Mouse (Mus musculus): Measurements from ENCODE around the gene Clps. TPM values are rescaled to one million over a fixed set of nuclear protein-coding genes. Genes with fewer than 3 reads are reported as not detected.

The Clps gene
- total and polyA plus RNA-seq, 3 experiments, result not detected

DNA sequence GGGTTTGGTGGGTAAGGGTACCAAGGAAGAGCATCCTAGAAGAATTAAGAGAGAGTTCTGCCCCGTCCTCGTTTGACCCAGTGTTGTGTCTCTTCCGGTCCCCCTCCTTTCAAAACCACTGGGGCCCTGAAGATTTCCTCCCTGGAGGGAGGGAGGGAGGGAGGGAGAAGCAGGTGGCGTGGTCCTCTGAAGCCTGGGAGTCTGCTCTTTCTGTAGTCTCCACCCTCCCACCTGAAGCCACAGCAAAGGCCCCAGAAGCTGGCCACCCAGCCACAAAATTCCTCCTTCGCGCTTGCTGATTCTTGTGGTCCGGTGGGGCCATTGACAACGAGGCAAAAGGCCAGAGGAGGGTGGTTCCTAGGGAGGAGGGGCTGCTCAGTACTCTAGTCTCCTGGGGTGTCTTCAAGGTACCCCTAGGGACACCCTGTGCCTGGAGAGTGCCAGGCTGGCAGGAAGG is 41.9 kb downstream of the Clps start (continued):
- TF ChIP-seq POLR2AphosphoS2 (IDR thresholded peaks at IDR 0.05; ENCODE audit: low read length) (peak; percentile 24; the same call in 1 of the 2 replicates), CHD2 (IDR thresholded peaks at IDR 0.05; ENCODE audit: low read length) (no peak), MYB (IDR thresholded peaks at IDR 0.05; ENCODE audit: low read depth, low read length) (no peak), KAT2A (conservative IDR thresholded peaks at IDR 0.05; ENCODE audit: low read depth, low read length) (no peak), BHLHE40 (IDR thresholded peaks at IDR 0.05; ENCODE audit: borderline replicate concordance, low read depth, low read length) (no peak), CTCF (IDR thresholded peaks at IDR 0.05 in 2 of 3, conservative IDR thresholded peaks at IDR 0.05 in 1 of 3; ENCODE audit: control insufficient read depth in 1 of 3, insufficient read depth in 1 of 3, low read depth in 2 of 3, low read length in 3 of 3, poor library complexity in 1 of 3, severe bottlenecking in 1 of 3) (no peak), SMC3 (IDR thresholded peaks at IDR 0.05; ENCODE audit: low read depth, low read length) (no peak), MAFK (IDR thresholded peaks at IDR 0.05; ENCODE audit: borderline replicate concordance, low read depth, low read length) (no peak), TCF12 (IDR thresholded peaks at IDR 0.05; ENCODE audit: low read depth, low read length) (no peak), ZNF384 (IDR thresholded peaks at IDR 0.05; ENCODE audit: low read depth, low read length) (no peak), POLR2A (IDR thresholded peaks at IDR 0.05; ENCODE audit: control insufficient read depth in 1 of 2, insufficient read depth in 1 of 2, low read depth in 1 of 2, low read length in 2 of 2, poor library complexity in 1 of 2) (peak in 1 of 2 experiments; percentile 0; a peak in 1 of 4 replicates), MXI1 (IDR thresholded peaks at IDR 0.05; ENCODE audit: low read depth, low read length) (0 out of 2 replicates have a peak, but pooled peaks have one; percentile 10), HCFC1 (IDR thresholded peaks at IDR 0.05; ENCODE audit: low read depth, low read length) (no peak; the same call in 1 of the 2 replicates), GABPA (IDR thresholded peaks at IDR 0.05; ENCODE audit: low read depth, low read length) (no peak), SIN3A (IDR thresholded peaks at IDR 0.05; ENCODE audit: low read length) (peak; percentile 34; the same call in 1 of the 2 replicates), UBTF (IDR thresholded peaks at IDR 0.05; ENCODE audit: borderline replicate concordance, insufficient read depth, low read depth, low read length) (no peak), RCOR1 (IDR thresholded peaks at IDR 0.05; ENCODE audit: low read depth, low read length) (no peak), ZC3H11A (IDR thresholded peaks at IDR 0.05; ENCODE audit: low read depth, low read length) (no peak)

DNA sequence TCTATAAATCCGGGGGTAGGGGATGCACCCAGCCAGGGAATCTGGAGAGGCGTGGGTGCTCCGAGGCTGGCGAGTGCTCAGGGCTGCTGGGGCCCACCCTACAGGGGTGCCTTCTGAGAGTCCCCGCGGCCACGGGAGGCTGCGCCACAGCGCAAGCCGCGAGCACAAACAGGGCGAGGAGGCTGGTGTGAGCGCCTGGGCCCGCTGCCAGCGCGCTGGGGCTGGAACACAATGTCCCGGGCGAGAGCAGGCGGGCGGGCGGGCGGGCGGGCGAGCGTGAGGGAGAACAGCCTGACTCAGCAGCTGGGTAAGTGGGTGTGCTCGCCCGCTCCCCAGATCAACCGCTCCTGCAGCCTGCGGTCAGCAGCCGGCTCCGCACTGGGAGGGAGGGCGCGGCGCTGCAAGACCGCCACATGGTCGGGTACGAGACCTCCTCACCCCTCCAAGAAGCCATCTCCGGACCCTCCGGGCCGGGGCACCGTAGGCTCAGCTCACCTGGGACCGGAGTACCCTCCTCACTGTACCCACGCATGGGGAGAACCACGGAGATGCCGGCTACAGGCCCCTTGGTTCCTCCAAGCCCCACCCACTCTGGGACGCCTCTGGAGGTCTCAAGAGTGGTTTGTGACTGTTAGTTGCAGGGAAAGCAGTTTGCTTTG is 42.5 kb downstream of the Clps start:
- Histone ChIP-seq H3K9ac (ENCODE audit: control insufficient read depth, low read depth, low read length, poor library complexity, severe bottlenecking) (peak overlapping the region; percentile 75), H3K4me3 (ENCODE audit: control insufficient read depth in 1 of 2, insufficient read depth in 1 of 2, low read depth in 2 of 2, low read length in 2 of 2) (peak overlapping the region; percentile 52 to 87), H3K4me1 (ENCODE audit: control insufficient read depth in 1 of 2, insufficient read depth in 2 of 2, low read length in 2 of 2) (peaks cover 0 to 32% of the 10 kb centered on the region in 2 experiments; a peak in 3 of 4 replicates), H3K27me3 (ENCODE audit: control insufficient read depth in 1 of 2, insufficient read depth in 2 of 2, low read length in 2 of 2) (no peaks in the 10 kb centered on the region), H3K9me3 (replicated peaks; ENCODE audit: insufficient read depth, low read length) (no peaks in the 10 kb centered on the region), H3K79me2 (ENCODE audit: control insufficient read depth, insufficient read depth, low read length, poor library complexity) (no peaks in the 10 kb centered on the region; the same call in 1 of the 2 replicates), H3K36me3 (ENCODE audit: control insufficient read depth in 1 of 2, insufficient read depth in 2 of 2, low read length in 2 of 2) (peaks cover 0 to 14% of the 10 kb centered on the region in 2 experiments; a peak in 2 of 4 replicates), H3K27ac (ENCODE audit: control insufficient read depth, low read depth, low read length) (peak overlapping the region; percentile 89)
- DNase-seq (ENCODE audit: low read depth, low spot score), result peak; percentile 84
- TF ChIP-seq TAL1 (IDR thresholded peaks at IDR 0.05; ENCODE audit: low read length) (no peak), KAT2A (conservative IDR thresholded peaks at IDR 0.05; ENCODE audit: low read depth, low read length) (no peak), JUND (IDR thresholded peaks at IDR 0.05; ENCODE audit: low read depth, low read length) (no peak), ZNF384 (IDR thresholded peaks at IDR 0.05; ENCODE audit: low read depth, low read length) (no peak), SMC3 (IDR thresholded peaks at IDR 0.05; ENCODE audit: low read depth, low read length) (no peak), ZKSCAN1 (IDR thresholded peaks at IDR 0.05; ENCODE audit: low read depth, low read length) (no peak), RAD21 (IDR thresholded peaks at IDR 0.05; ENCODE audit: low read depth, low read length) (no peak), HCFC1 (IDR thresholded peaks at IDR 0.05; ENCODE audit: low read depth, low read length) (no peak), NELFE (IDR thresholded peaks at IDR 0.05; ENCODE audit: low read depth, low read length) (peak; percentile 39; the same call in 1 of the 2 replicates), TCF12 (IDR thresholded peaks at IDR 0.05; ENCODE audit: low read depth, low read length) (no peak), MAZ (IDR thresholded peaks at IDR 0.05; ENCODE audit: low read depth, low read length) (no peak), GATA1 (IDR thresholded peaks at IDR 0.05; ENCODE audit: low read depth, low read length) (no peak), CHD1 (IDR thresholded peaks at IDR 0.05; ENCODE audit: low read depth, low read length) (no peak), MYC (IDR thresholded peaks at IDR 0.05; ENCODE audit: low read depth, low read length) (peak; percentile 26; the same call in 1 of the 2 replicates), RCOR1 (IDR thresholded peaks at IDR 0.05; ENCODE audit: low read depth, low read length) (0 out of 2 replicates have a peak, but pooled peaks have one; percentile 7), USF2 (IDR thresholded peaks at IDR 0.05; ENCODE audit: borderline replicate concordance in 1 of 2, insufficient read depth in 1 of 2, low read depth in 1 of 2, low read length in 2 of 2) (no peak), POLR2AphosphoS2 (IDR thresholded peaks at IDR 0.05; ENCODE audit: low read length) (0 out of 2 replicates have a peak, but pooled peaks have one; percentile 29), E2F4 (IDR thresholded peaks at IDR 0.05; ENCODE audit: borderline replicate concordance, low read depth, low read length) (no peak), ZMIZ1 (IDR thresholded peaks at IDR 0.05; ENCODE audit: low read depth, low read length) (peak; percentile 66; the same call in 1 of the 2 replicates), EP300 (IDR thresholded peaks at IDR 0.05; ENCODE audit: low read depth in 1 of 2, low read length in 2 of 2) (no peak; a peak in 2 of 4 replicates), CHD2 (IDR thresholded peaks at IDR 0.05; ENCODE audit: low read length) (no peak), MEF2A (IDR thresholded peaks at IDR 0.05; ENCODE audit: extremely low read depth, insufficient replicate concordance, low read depth, low read length, poor library complexity, severe bottlenecking) (no peak), SIN3A (IDR thresholded peaks at IDR 0.05; ENCODE audit: low read length) (peak; percentile 51; the same call in 1 of the 2 replicates)
